Mouse (Mus musculus) kidney, postnatal 36 days (tissue): Measurements from ENCODE around the gene Dusp5.
A peak's percentile ranks its signal among the peaks of the same experiment; 100 is the strongest.
"Not testable (repeated sequence)": the region's sequence is repeated elsewhere in the genome, so short reads cannot be mapped to it uniquely, and the experiment has no call there.

Experiments
- DNase-seq, 2 experiments: peaks; one replicate each; pipeline ENCODE4 v3.0.0; 2021 to 2022; ENCODE audit warnings: mixed read lengths in 2 of 2

The Dusp5 gene

GRCm38 (mm10) chr19:53577025-53577800, 48.3 kb downstream of the Dusp5 start:
- DNase-seq = peak; percentile 61 to 79

GRCm38 (mm10) chr19:53578597-53579252, 49.8 kb downstream of the Dusp5 start:
- DNase-seq = peak; percentile 62 to 81

GRCm38 (mm10) chr19:53580271-53580670, 51.4 kb downstream of the Dusp5 start:
- DNase-seq = not testable (repeated sequence)

- DNase-seq = not testable (repeated sequence)
Observed at GRCm38 (mm10) chr19:53587686-53588085, 58.8 kb downstream of the Dusp5 start.

GRCm38 (mm10) chr19:53588968-53589367, 60.1 kb downstream of the Dusp5 start, which contains the start of gene Nutf2-ps1:
Gene Nutf2-ps1 (minus strand): TSS chr19:53589068.
- DNase-seq = not testable (repeated sequence)
